Mouse (Mus musculus): ENCODE measurements around the gene Cd52. TPM values are rescaled to one million over a fixed set of nuclear protein-coding genes. Genes with fewer than 3 reads are reported as not detected.

The Cd52 gene
- total and polyA plus RNA-seq, 3 experiments: 9.5 to 23.2 (median 17.0) TPM

DNA sequence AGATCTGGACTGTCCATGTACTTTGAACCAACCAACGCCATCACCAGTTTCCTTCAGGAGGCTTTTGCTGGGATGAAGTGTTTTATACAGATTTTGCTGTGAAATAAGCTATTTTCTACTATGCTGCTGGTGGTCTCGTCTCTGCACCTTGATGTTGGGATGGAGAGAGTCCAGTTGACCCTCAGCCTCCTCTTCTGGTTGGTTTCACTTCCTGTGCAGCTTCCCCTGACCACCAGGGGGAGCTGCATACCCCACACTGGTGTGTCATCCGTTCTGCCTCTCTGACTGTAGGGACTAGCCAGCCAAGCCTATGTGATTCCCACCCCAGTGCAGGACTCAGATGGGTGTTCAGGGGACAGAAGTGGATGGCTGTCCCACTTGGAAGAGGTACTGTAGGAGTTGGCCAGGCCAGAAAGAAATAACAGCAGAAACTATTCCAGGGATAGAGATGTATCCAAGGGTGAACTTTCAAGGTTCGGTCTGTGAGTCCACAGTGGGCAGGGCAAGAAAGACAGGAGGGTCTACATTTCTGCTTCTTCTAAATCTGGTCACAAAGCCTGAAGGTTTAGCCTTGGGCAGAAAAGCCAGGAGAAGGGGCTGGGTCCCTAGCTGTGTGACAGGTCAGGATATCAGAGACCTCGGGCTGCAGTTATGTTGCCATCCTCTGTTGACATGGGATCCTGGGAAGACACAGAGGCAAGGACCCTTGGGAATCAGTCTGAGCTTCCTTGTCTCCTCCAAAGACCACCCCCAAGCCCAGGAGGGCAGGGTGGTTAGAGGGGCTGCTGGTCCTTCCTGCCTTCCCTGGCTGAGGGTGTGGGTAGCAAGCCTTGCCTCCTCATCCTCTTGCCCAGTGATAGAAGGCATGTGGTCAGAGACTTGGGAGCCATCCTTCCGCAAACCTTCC, 2.2 kb downstream of the Cd52 start:
- peak; percentile 56 for DNase-seq

DNA sequence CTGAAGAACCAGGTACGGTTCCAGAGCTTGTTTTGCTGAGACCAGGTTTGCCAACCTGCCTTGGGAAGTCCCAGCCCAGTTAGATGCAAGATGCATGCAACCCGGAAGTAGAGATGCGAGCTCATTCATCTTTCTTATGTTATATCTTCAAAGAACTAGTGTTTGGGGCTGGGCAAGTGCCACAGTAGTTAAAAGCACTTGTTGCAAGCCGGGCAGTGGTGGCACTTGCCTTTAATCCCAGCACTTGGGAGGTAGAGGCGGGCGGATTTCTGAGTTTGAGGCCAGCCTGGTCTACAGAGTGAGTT, 3.7 kb downstream of the Cd52 start:
- no peak for DNase-seq

DNA sequence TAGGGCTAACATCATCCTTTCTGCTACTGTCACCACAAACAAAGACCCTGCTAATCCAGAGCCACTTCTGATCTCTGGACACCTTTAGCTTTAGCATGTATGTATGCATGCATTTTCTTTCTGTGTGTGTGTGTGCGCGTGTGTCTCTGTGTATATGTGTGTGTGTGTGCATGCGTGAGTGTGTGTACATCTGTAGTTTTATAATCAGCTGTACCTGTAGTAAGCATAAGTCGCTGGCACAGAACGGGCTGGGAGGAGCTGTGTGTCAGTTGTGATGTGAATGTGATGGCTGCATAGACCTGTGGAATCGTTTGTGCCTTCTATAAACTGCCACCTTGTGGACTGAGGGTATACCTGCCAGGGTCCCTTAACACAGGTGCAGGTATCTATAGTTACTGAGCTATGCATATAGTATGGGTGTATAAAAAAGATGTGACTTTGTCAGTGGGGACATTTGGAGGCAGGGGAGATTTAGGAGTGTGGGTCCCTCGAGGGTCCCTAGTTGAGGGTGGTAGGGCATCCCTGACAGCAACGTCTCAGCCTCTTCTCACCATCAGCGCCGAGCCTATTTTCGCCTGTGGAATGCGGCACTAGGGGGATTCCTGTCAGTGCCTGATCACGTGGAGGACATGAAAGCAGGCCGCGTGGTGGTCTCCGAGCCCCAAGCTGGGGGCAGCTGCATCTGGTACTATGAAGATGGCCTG, 4.2 kb downstream of the Cd52 start:
- DNase-seq: no peak

DNA sequence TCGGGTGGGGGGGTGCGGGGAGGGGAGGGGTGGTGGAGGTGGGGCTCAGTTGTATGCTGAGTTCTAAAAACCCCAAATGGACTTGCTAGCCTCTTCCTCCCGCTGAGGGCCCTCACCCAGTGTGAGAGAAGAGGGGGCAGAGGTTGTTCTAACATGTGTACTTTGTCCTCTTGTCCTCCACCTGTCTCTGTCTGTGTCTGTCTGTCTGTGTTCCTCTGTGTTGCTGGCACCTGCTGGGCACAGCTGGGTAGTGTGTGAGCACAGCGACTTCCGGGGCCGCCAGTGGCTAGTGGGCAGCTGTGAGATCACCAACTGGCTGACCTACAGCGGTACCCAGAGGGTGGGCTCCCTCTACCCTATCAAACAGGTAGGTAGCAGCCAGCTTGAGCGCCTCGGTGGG, 5.9 kb downstream of the Cd52 start:
- DNase-seq: no peak

DNA sequence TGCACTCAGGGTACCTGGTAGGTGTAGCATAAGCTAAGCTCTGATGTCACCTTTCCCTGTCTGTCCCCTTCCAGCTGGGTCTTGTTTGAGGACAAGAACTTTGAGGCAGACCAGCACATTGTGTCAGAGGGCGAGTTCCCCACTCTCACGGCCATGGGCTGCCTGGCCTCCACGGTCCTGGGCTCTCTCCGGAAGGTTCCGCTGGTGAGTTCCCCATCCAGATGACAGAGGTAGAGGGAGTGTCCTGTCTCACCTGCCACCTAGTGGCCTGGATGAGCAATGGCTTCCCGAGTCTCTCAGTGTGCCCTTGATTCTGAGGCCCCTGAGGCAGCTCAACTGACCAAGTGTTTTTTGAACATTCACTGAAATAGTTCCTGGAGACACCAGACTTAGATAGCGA, 7.5 kb downstream of the Cd52 start:
- DNase-seq: peak; percentile 34

DNA sequence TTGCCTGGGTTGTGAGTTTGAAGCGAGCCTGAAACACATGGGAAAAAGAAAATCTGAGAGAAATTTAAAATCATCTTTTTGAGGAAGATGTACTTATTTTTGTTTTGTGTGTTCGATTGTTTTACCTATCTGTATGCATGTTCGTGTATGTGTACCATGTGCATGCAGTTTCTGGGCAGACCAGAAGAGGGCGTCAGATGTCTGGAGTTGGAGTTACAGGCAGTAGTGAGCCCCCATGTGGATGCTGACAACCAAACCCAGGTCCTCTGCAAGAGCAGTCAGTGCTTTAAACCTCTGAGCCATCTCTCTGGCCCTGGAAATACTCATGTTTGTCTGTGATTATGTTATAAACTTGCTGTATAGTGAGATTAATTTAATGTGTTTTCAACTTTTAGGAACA, 9.9 kb downstream of the Cd52 start:
- no peak for DNase-seq

DNA sequence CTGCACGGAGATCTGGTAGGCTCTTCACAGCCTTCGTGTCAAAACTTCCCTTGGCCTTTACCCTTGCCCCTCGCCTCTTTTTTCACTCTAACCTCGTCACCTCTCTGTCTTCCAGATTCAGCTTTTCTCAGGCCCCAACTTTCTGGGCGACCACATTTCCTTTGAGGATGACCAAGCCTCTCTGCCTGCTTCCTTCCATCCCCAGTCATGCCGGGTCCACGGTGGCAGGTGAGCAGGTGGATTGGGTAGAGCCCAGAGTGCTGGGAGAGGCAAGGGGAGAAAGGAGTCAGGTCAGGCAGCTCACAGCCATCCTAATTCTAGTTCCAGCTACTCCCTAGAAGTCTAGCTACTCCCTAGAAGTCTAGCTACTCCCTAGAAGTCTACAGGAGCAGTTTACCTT, 12.4 kb downstream of the Cd52 start:
- no peak for DNase-seq

DNA sequence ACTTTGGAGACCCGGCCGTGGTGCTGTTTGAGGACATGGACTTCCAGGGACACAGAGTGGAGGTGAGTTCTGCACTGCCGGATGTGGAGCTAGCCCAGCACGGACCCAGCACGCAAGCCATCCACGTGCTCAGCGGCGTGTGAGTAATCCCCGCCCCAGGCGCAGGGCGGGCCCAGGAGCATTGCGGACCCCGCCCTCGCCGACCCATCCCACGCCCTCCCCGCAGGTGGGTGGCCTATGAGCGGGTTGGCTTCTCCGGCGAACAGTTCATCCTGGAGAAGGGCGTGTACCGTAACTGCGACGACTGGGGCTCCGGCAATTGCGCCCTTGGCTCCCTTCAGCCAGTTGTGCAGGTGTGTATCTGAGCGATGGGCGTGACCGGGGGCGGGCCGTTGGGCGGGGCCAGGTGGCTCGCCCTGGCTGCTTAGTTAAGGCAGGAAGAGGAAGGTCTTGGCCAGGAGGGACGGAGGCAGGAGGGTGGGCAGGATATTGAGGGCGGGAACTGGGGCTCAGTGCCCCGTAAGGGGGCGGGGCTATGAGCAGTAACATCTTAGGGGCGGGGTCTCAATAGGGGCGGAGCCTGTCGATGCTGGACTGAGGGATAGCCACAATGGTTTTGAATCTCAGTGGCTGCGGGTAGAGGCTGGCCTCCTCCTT, 13.0 kb downstream of the Cd52 start:
- peak; percentile 76 for DNase-seq

DNA sequence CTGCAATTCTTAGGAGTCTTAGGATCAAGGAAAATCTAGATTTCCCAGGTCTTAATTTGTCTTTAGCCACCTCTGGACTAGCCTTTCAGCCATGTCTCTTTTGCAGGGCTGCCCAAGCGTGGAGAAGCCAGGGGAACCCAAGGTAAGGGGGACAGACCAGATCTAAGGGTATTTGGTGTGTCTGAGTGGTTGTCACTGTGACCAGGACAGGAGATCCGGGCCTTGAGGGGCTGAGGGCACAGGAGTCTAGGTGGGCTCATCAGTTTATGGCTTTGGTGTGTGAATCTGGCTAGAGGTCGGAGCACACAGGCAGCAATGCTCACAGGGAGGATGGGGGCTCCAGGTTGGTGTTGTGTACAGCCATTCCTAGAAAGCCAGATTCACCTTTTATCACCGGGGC, 14.2 kb downstream of the Cd52 start:
- no peak for DNase-seq

DNA sequence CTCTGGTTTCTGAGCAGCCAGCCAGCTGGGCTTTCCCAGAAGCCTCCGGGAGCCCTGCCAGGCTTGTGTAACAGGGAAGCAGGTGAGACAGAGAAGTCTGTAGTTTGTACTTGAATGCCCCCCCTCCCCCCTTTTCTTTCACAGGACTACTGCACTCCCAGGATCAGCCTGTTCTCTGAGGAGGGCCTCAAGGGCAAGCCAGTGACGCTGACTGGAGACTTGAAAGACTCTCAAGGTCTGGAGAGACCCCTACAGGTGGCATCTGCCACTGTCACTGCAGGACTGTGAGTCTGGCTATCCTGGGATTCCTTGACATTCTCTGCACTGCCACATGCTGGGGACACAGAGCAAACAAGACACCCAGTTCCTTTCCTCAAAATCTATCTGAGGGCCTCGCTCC, 16.2 kb downstream of the Cd52 start:
- DNase-seq: peak; percentile 13

DNA sequence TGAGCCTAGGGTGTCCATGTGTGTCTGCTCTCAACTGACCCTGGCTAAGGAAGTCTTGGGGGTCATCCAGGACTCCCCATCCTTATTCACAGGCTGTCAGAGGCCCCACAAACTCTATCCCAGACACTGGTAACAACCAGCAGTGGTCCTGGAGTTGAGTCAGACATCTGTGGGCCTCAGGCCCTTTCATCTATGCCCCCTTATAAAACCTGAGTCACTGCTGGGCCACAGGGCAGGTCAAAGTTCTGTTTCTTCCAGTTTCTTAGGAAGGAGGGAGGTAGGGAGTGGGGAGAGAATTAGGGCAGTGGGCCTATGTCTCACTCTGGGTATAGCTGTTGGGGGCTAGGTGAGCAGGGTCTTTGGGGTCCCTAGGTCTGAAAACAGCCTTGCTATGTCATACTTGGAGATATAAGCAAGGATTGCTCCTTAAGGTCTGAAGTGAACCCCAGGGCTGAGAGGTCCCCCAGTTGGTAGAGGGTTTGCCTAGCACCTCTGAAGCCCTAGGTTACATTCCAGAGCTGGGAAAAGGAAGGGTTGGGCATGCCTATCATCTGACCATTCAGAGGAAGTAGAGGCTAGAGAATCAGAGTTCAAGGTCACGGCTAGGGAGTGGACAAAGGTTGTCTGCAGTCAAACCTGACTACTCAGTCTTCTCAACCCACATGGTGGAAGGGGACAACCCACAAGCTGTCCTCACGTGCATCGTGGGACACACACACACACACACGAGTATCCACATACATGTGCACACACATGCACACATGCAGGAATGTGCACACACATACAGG, 25.9 kb downstream of the Cd52 start:
- DNase-seq: no peak

DNA sequence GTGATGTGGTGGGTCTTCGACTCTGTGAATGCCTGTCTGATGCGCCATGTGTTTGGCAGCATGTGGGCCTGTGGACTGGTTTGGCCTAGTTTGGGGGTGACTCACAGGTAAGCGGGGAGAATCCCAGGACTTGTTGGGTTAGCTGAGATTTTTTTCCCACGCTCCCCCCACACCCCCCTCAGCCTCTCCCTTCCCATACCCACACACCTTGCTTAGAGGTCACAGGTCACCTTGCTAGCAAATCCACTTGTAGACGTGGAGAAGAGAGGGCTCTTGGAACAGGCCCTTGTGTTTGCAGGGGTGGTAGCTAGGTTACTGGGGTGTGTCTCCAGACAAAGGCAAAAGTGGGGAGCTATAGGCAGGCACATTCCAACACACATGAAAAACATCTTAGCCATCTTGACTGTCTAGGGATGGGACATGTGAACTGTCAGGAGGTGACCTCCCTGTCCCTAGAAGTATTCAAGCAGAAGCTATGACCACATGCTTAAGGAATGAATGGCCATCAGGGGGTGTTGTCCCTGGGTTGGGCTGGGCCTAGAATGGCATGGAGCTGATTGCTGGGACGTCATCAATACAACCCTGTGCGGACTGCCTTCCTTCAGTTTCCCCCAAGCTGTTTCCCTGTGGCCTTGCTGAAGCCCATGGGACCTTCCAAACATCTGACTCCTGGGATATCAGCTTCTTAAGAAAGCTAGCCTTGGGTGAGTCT, 26.9 kb downstream of the Cd52 start:
- no peak for DNase-seq

DNA sequence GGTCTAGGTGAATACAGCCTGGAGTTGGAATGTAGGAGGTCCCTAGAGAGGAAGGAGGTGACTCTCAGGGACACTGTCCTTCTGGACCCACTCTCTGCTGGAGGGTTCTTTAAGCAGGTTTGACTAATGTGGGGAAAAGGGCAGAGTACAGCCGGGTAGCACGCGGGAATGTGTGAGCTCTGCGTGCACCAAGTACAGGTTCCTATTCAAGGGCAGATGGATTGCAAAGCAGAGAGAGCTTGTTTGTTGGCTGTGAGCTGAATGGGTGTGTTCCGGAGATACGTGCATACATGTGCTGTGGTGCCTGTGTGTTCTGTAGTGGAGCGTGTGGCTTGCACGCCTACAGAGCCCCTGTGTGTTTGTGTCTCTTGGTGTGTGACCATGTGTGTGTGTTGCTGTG, 27.5 kb downstream of the Cd52 start:
- no peak for DNase-seq

DNA sequence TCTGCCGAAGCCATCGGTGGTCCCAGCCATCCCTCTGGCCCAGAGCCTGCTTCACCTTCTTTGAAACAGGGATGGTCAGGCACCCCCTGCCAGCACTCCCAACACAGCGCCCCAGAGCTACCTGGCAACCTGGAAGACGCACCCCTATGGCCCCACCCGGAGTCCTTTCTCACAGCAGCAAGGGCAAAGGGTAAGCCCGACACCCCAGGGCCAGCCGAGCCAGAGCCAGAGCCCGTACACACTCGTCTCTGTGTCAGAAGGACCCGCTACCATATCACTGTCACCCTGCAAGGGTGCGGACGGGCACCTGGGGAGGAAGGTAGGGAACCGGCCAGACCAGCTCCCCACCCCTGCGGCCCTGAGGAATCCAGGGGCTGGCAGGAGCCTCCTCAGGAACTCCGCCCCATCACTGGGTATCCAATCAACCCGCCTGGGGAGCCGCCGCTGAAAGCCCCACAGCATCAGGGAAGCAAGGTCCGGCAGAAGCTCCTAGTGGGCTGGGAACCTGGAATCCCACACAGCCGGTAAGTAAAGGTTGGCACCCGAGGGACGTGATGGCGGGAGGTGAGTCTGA, 29.4 kb downstream of the Cd52 start:
- DNase-seq: no peak

DNA sequence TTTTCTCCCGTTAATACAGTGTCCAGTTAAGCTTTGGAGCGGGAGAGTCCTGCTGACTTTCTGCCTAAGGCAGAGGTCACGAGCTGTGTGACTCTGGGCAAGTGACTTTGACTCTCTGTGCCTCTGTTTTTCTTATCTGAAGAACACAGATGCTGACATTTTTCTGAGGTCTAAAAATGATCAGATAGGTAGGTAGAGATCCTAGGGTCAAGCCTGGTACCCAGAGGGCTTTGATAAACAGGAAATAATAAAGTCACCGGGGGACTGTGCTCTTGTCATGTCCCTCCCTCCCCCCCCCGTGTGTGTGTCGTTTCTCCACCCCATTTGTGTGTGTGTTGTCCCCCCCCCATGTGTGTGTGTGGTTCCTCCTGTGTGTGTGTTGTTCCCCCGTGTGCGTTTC, 32.3 kb downstream of the Cd52 start:
- no peak for DNase-seq

DNA sequence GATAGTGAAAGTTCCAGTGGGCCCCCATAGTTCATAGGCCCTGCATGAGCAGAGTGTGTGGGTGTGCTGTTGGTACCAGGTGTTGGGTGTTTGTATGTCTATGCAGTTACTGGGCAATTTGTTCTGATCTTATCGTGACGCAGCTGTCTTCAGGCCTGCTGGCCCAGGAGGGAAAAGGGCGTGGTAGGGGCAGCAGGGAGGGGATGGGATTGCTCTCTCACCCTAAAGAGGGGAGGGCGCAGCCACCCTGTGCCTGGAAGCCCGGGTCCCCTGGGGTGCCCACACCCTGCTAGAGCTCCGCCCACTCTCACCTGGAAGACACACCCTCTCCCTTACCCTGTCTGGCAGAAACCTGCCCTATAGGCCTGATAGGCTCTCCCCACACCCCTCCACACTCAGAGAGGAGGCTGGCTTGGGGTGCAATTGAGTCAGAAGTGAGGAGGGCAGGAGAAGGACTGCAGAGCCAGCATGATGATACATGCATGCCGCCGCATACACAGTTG, 32.9 kb downstream of the Cd52 start:
- no peak for DNase-seq

DNA sequence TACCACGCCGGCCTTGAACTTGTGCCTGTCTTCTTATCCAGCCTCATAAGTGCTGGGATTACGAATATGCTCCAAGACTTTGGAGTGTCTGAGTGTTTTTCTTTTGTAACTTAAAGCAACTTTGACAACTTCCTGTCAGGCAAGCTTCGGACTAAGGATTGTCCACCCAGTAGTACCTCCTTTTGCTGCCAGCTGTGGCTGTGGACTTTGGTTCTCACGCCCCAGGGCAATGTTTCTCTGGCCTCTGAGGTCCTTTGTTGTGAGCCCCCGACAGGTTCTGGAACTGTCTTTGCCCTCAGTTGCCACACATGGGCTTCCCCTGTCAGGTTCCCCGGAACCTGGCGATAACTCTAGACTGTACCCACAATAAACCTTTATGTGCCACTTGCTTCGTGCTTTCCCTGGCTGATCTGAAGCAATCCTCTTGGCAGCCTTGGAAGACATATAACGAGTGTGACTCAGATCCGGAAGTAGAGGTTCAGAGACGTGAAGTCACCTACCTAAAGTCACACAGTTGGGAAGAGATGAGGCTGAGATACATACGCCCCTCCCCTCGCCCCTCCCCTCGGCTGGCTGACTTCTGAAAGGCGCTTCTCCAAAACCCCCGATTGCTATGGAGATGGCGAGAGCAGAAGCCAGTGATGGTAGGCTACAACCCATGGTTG, 33.6 kb downstream of the Cd52 start:
- no peak for DNase-seq

DNA sequence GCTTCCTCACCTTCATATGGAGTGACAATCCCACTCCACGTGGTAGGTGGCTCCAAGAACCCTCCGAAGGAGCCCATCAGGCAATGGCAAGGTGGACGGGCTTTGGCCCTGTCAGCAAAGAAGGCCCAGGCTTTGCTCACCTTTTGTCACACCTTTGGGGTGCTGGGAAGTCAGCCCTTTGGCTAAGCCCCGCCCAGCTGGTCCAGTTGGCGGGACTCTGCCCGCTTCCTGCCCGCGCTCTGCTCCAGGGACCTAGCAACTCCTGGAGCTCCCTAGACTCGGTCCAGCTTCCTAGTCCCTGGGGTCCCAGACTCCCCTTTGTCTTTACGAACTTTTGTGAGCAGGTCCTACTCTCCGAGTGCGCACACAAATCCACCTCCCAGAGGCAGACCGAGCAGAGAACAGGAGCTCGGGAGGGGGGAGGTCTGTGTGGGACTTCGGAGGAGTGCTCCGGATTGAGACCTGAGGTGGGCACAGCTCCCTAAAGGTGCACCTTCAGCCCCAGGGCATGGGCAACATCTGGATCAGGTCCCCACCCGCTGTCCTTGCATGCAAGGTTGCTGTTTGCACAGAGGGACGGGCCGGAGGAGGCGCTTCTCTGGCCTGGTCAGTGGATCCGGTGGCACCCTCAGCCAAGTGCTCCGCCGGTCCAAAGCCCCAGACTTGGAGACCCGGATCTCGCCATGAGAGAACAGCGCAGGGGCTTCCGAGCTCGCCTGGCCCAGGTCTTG, 34.6 kb downstream of the Cd52 start, which contains the start of gene Crybg2:
Crybg2 (plus strand) TSS at position 681 of the 731 bp plus-strand sequence.
- DNase-seq: no peak

DNA sequence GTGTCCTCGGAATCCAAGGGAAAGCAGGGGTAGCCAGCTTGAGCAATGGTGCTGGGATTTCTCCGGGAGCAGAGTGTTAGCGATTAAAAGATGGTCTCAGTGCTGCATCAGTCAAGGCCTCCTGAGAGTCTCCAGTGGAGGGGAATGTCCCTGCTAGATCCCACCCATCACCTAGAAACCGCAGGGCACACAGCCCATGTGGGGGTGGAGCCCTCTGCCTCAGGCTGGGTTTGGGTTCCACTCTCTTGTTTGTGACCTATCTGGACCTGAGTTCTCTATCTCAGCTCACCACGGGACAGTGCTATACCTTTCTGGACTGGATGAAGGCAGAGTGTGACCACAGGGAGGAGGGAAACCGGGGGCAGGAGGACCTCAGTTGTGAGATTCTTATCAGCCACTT, 36.0 kb downstream of the Cd52 start:
- DNase-seq: no peak

All from adrenal gland, adult 2 months (tissue).